Mouse (Mus musculus) limb, embryonic 15.5 days (tissue): ENCODE data around the gene Kif3b. TPM values are rescaled to one million over a fixed set of nuclear protein-coding genes. Genes with fewer than 3 reads are reported as not detected.
"Not testable (repeated sequence)": the region's sequence is repeated elsewhere in the genome, so short reads cannot be mapped to it uniquely, and the experiment has no call there.

Source experiments
- ATAC-seq: fragments of 200-750 bp; cut with Nextera tagmentation; 2 replicates; pipeline ENCODE4 v1.8.0; 2017; ENCODE audit warnings: low read depth, moderate TSS enrichment; ENCODE audit not compliant: insufficient number of reproducible peaks, low FRiP score, low TSS enrichment
- H3K27ac ChIP-seq: fragments of 300-500 bp; sonication (generic); 2 replicates; pipeline ENCODE4 v1.5.1; 2015; ENCODE audit warnings: moderate library complexity, mild to moderate bottlenecking, inconsistent platforms
- H3K27me3 ChIP-seq: fragments of 300-500 bp; sonication (generic); 2 replicates; pipeline ENCODE4 v1.6.1; 2015; ENCODE audit warnings: inconsistent platforms
- H3K36me3 ChIP-seq: fragments of 300-500 bp; sonication (generic); 2 replicates; pipeline ENCODE4 v1.6.1; 2015; ENCODE audit warnings: inconsistent platforms
- H3K4me1 ChIP-seq: fragments of 300-500 bp; sonication (generic); 2 replicates; pipeline ENCODE4 v1.6.1; 2015; ENCODE audit warnings: inconsistent platforms
- H3K4me2 ChIP-seq: fragments of 300-500 bp; sonication (generic); 2 replicates; pipeline ENCODE4 v1.6.1; 2015; ENCODE audit warnings: mild to moderate bottlenecking, inconsistent platforms
- H3K4me3 ChIP-seq: fragments of 300-500 bp; sonication (generic); 2 replicates; pipeline ENCODE4 v1.5.1; 2015; ENCODE audit warnings: mild to moderate bottlenecking, inconsistent platforms
- H3K9ac ChIP-seq: fragments of 300-500 bp; sonication (generic); 2 replicates; pipeline ENCODE4 v1.6.1; 2015; ENCODE audit warnings: inconsistent platforms
- H3K9me3 ChIP-seq: fragments of 300-500 bp; sonication (generic); 2 replicates; pipeline ENCODE4 v1.6.1; 2016; ENCODE audit warnings: inconsistent platforms
- WGBS: fragments of 180-500 bp; shearing (Covaris S2); methylation state at CpG from one replicate; pipeline ENCODE4 v1.1.7; 2015; 5-methylcytosine and 5-hydroxymethylcytosine counted together
- polyA plus RNA-seq: library from polyadenylated mRNA; unstranded; fragments of >200 nt; fragmentation: Nextera tagmentation; extraction: Ambion mirVana; gene quantifications from 2 replicates; pipeline ENCODE4 v1.2.1, GENCODE M21; 2015

Kif3b gene
- polyA plus RNA-seq, 1 experiment from 2014 or later: 6.7 TPM

GRCm38 (mm10) chr2:153348100-153348831 is 57.1 kb downstream of the Kif3b start:
- Histone ChIP-seq H3K4me2 (peak overlapping the region; percentile 63), H3K27ac (peak overlapping the region; percentile 47), H3K9ac (no peak overlapping the region), H3K4me1 (peaks cover 30% of the 10 kb centered on the region), H3K27me3 (no peaks in the 10 kb centered on the region), H3K36me3 (peaks cover 17% of the 10 kb centered on the region), H3K4me3 (peak overlapping the region; percentile 93), H3K9me3 (no peaks in the 10 kb centered on the region)
- WGBS: 40% methylated on average over 6 of the region's 6 CpGs
- ATAC-seq: no peak

- Histone ChIP-seq H3K9ac (no peak overlapping the region), H3K36me3 (peaks cover 27% of the 10 kb centered on the region), H3K9me3 (no peaks in the 10 kb centered on the region), H3K4me2 (no peak overlapping the region), H3K4me1 (peaks cover 24% of the 10 kb centered on the region), H3K4me3 (no peak overlapping the region), H3K27ac (peak overlapping the region; percentile 33; the same call in 1 of the 2 replicates), H3K27me3 (no peaks in the 10 kb centered on the region)
- no peak for ATAC-seq
- 34% methylated on average over 6 of the region's 6 CpGs for WGBS
Observed at GRCm38 (mm10) chr2:153350552-153351181, 59.5 kb downstream of the Kif3b start.

GRCm38 (mm10) chr2:153354648-153355047 is 63.4 kb downstream of the Kif3b start:
- no peak for ATAC-seq
- 89% methylated on average over 2 of the region's 2 CpGs for WGBS
- H3K4me3 ChIP-seq: no peak overlapping the region
- no peak overlapping the region for H3K4me2 ChIP-seq
- peaks cover 13% of the 10 kb centered on the region for H3K4me1 ChIP-seq
- H3K9me3 ChIP-seq: no peaks in the 10 kb centered on the region
- H3K36me3 ChIP-seq: peaks cover 61% of the 10 kb centered on the region
- H3K27ac ChIP-seq: no peak overlapping the region
- H3K27me3 ChIP-seq: no peaks in the 10 kb centered on the region
- no peak overlapping the region for H3K9ac ChIP-seq

GRCm38 (mm10) chr2:153356784-153357183 is 65.6 kb downstream of the Kif3b start:
- no peak overlapping the region for H3K4me2 ChIP-seq
- H3K4me3 ChIP-seq: no peak overlapping the region
- H3K27ac ChIP-seq: no peak overlapping the region
- H3K36me3 ChIP-seq: peaks cover 69% of the 10 kb centered on the region
- no peak for ATAC-seq
- no peaks in the 10 kb centered on the region for H3K27me3 ChIP-seq
- H3K9me3 ChIP-seq: no peaks in the 10 kb centered on the region
- 93% methylated on average over 4 of the region's 4 CpGs for WGBS
- H3K4me1 ChIP-seq: no peaks in the 10 kb centered on the region
- H3K9ac ChIP-seq: no peak overlapping the region

- no peaks in the 10 kb centered on the region for H3K9me3 ChIP-seq
- H3K36me3 ChIP-seq: peaks cover 65% of the 10 kb centered on the region
- no peak overlapping the region for H3K9ac ChIP-seq
- no peak overlapping the region for H3K4me3 ChIP-seq
- no peak for ATAC-seq
- 95% methylated on average over 1 of the region's 1 CpGs for WGBS
- no peaks in the 10 kb centered on the region for H3K4me1 ChIP-seq
- no peaks in the 10 kb centered on the region for H3K27me3 ChIP-seq
- H3K27ac ChIP-seq: no peak overlapping the region
- no peak overlapping the region for H3K4me2 ChIP-seq
Observed at GRCm38 (mm10) chr2:153361101-153361710, 70.0 kb downstream of the Kif3b start.

GRCm38 (mm10) chr2:153364531-153364930 is 73.3 kb downstream of the Kif3b start:
- H3K9me3 ChIP-seq, H3K4me1 ChIP-seq, H3K9ac ChIP-seq, H3K4me3 ChIP-seq, ATAC-seq, H3K27me3 ChIP-seq, H3K4me2 ChIP-seq, H3K27ac ChIP-seq: not testable (repeated sequence)
- H3K36me3 ChIP-seq: peaks cover 60% of the 10 kb centered on the region
- 92% methylated on average over 14 of the region's 14 CpGs for WGBS

- Histone ChIP-seq H3K4me3 (no peak overlapping the region), H3K9me3 (no peaks in the 10 kb centered on the region), H3K9ac (no peak overlapping the region), H3K36me3 (peaks cover 27% of the 10 kb centered on the region), H3K4me1 (no peaks in the 10 kb centered on the region), H3K4me2 (no peak overlapping the region), H3K27ac (no peak overlapping the region), H3K27me3 (no peaks in the 10 kb centered on the region)
- ATAC-seq: no peak
Observed at GRCm38 (mm10) chr2:153370871-153371270, 79.7 kb downstream of the Kif3b start.

GRCm38 (mm10) chr2:153375380-153375779 is 84.2 kb downstream of the Kif3b start:
- Histone ChIP-seq H3K4me3 (no peak overlapping the region), H3K4me2 (no peak overlapping the region), H3K9me3 (no peaks in the 10 kb centered on the region), H3K9ac (no peak overlapping the region), H3K36me3 (peaks cover 18% of the 10 kb centered on the region; the same call in 1 of the 2 replicates), H3K27ac (no peak overlapping the region), H3K4me1 (no peaks in the 10 kb centered on the region), H3K27me3 (no peaks in the 10 kb centered on the region)
- WGBS: 76% methylated on average over 2 of the region's 2 CpGs
- no peak for ATAC-seq

- no peak overlapping the region for H3K27ac ChIP-seq
- no peaks in the 10 kb centered on the region for H3K9me3 ChIP-seq
- H3K4me3 ChIP-seq: no peak overlapping the region
- H3K4me2 ChIP-seq: no peak overlapping the region
- H3K4me1 ChIP-seq: no peaks in the 10 kb centered on the region
- no peaks in the 10 kb centered on the region for H3K27me3 ChIP-seq
- peaks cover 35% of the 10 kb centered on the region for H3K36me3 ChIP-seq
- no peak for ATAC-seq
- no peak overlapping the region for H3K9ac ChIP-seq
- WGBS: 86% methylated on average over 1 of the region's 1 CpGs
Observed at GRCm38 (mm10) chr2:153380479-153380878, 89.3 kb downstream of the Kif3b start.

Other genes starting within 250 kb of the Kif3b start
- gene Ccm2l, start 225.5 kb upstream of the Kif3b start, polyA plus RNA-seq: 1.8 and 2.3 TPM in 2 replicates
- gene Hck, start 182.9 kb upstream of the Kif3b start, polyA plus RNA-seq: 10.6 and 14.5 TPM in 2 replicates
- 92.6 and 101 TPM in 2 replicates for gene Tm9sf4, start 130.1 kb upstream of the Kif3b start, polyA plus RNA-seq
- 14.5 and 14.7 TPM in 2 replicates for gene Tspyl3, start 66.0 kb upstream of the Kif3b start, polyA plus RNA-seq
- gene Plagl2, start 50.0 kb upstream of the Kif3b start, polyA plus RNA-seq: 14.8 and 14.9 TPM in 2 replicates
- 6.7 and 8.5 TPM in 2 replicates for gene Pofut1, start 49.9 kb upstream of the Kif3b start, polyA plus RNA-seq
- gene Asxl1, start 54.4 kb downstream of the Kif3b start, polyA plus RNA-seq: 9.6 and 10.5 TPM in 2 replicates
- gene 4930404H24Rik, start 201.4 kb downstream of the Kif3b start, polyA plus RNA-seq: not detected in 2 replicates
- gene Nol4l, start 238.6 kb downstream of the Kif3b start, polyA plus RNA-seq: 7.6 and 8.5 TPM in 2 replicates